Mouse (Mus musculus): Measurements from ENCODE around the gene Cab39.

Cab39 gene

DNA sequence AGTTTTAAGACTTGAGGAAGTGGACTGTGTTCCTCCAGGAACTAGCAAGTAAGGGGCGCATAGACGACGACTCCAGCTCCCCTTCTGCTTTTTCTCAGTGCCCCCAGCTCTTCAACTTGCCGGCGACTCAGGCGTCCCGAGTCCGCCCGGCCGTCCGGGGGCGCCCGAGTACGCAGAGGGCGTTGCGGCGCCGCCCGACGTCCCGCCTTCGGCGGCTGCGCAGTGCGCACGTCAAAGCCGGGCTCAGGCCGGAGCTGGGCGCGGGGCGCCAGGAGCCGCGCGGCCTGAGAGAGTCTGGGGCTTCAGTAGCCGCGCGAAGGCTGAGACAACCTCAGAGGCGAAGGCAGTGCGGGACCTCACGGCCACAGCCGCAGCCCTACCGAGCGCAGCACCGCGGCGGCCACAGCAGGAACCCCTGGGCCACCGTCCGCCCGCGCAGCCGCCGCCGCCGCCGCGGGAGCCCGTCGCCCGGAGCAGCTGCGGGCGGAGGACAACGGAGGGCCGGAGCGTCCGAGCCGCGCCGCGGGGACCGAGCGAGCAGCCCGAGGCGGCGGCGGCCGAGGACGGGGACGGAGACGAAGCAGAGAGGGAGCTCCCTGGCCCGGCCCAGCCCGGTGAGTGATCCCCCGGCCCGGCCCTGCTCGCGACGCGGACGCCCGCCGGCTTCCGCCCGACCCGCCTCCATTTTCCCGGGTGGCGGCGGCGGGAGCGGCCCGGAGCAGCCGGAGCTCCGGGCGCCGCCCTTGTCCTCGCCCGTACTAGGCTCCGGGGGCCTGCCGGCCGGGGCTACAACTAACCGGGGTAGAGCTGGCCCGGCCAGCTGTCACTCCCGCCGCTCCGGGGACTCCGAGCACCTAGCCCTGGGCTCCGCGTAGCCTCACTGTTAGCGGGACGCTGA lies at the start of gene Cab39:
TSS of gene Cab39 (plus strand) at position 234 of the 898 bp plus-strand sequence.
- DNase-seq (ENCODE audit: low spot score in 2 of 2), result peak; percentile 77 to 89

DNA sequence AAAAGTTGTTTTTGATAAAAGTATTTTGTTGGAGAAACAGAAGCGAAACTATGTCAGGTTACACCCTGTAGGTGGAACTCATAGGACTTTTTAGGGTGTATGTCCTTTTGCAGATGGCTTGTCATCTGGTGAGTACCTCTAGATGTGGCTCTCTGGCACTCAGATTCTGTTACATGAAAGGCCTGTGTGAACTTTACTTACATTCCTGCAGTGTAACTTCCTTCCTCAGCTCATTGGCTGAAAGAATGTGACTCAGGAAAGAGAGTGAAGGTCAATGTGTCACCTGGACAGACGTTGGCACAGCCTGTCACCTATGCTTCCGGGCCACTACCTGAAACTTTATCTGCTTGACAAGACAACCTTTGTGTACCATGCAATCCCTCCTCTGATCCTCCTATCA lies 48.7 kb upstream of the Cab39 start:
- DNase-seq (ENCODE audit: low spot score in 2 of 2), result no peak

DNA sequence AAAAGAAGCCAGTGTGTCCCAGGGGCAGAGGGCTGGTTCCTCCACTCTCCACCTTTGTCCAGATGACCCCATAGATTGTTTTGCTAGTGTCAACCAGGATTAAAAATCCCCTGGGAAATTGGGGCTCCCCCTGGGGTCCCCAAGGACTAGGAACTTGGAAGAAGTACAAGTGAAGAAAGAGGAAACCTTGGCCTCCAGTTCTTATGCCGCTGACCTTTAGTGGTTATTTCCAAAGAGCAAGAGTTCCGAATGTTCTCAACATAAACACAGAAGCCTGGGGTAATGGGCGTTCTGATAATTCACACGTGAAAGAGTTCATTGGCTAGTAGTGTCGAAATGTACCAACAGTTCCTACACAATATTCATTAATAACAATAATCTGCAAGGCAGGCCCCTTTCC lies 46.7 kb upstream of the Cab39 start:
- DNase-seq (ENCODE audit: low spot score in 2 of 2), result no peak

DNA sequence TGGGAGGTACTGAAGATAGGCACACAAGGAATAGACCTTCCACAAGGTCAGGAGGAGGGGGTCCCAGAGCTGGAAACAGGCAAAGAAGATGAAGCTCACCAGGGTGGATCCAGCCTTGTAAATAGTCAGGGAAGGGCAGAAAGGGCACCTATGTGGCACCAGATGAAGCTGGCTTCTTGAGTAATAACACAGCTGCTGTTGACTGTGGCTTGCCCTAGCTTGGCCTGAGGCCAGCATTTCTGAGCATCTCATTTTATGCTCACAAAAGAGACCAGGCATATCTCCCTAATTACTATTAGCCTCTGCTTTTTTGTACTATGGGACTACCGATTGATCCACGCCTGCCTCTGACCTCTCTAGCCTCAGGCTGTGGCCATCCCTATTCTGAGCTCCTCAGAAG lies 43.4 kb upstream of the Cab39 start:
- no peak for DNase-seq (ENCODE audit: low spot score in 2 of 2)

DNA sequence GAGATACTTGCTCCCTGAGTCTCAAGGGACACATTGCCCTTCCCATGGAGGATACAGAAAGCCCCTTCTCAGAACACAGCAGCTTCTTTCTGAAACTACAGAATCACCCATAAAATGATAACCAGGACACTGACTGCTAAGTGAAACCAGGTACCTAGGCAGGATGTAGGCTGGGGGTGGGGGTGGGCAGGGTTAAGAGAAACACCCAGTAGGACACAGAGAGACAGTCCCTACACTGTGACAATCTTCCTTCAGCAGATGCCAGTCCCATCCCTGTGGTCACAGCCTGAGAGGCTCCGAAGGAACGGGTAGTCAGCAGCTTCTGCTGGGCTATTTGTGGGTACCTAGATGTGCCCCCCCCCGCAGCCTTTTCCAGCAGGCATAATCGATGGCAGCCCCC lies 42.6 kb upstream of the Cab39 start:
- no peak for DNase-seq (ENCODE audit: low spot score in 2 of 2)

DNA sequence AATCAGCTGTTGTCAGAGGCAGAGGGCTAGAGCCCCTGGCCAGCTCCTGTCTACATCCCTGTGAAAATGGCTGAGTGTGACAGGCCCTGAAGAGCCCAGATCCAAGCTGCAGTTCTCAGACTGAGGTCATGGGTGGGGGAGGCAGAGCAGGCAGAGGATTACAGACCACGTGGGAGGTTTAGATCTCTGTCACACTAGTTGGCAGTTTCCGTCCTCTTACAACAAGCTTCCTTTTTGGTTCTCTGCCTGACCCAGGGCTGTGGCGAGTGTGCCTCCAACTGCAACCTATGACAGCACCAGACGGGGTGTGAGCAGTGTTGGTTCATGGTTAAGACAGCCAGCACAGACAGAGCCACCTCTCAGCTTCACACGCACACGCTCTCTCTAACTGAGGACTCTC lies 41.7 kb upstream of the Cab39 start:
- DNase-seq (ENCODE audit: low spot score in 2 of 2), result peak; percentile 20 to 22

DNA sequence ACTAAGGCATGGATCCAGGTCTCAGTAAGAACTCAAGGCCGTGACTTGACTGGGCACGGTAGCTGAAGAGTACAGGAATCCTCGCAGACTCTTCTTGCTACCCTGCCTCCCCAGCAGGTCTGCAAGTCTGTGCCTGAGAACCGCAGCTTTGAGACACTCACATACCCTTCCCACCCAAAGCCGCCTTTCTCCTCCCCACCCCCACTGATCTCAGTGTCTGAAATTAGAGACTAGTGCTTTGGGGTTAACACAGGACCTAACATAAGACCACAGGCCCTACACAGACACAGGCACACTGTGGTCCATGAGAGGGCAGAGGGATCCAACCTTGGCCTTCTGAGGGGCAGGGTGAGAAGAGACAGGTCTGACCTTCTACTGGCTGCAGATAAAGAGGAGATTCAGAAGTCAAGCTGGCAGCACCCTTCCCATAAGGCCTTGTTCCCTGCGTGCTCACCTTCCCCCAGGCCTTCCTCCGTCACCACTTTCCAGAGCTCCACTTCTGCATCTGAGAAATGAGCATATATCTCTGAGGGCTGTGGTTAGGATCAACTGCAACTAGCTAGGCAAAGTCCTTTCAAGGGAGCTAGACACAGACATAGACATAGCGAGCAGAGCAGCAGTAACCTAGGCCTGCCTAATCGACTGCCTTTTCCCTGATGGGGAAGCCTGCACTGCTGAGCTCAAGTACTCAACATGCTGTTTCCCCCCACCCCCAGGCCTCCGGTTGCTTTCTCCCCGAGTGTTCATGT lies 41.1 kb upstream of the Cab39 start:
- DNase-seq (ENCODE audit: low spot score in 2 of 2), result no peak

DNA sequence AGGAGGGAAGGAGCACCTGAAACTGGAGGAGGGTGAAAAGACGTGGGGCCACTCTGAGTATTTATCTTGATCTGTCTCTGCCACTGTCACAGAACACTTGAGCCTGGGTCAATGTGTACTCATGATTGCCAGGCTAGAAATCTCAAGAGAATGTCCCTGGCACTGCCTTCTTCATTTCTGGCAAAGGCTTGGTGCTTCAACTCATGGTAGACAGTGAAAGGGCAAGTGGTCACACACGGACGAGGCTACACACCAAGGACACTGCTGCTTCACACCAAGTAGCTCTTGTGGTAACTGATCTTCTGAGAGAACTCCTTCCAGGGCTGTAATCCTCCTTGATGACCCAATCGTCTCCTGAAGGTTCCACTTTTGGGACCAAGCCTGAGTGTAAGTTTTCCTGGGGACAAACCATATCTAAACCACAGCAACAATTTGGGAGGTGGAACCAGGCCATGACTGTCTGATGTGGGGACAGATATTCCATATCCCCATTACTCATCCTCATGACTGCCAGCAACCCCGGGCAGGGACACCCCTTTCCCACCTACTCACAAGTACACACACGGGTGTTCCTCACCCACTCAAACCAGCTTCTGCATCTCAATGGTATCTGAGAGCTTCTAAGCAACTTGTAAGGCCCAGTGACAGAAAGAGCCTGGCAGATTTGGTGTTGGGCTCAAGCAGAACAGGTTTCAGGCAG lies 35.6 kb upstream of the Cab39 start:
- DNase-seq (ENCODE audit: low spot score in 2 of 2), result no peak

DNA sequence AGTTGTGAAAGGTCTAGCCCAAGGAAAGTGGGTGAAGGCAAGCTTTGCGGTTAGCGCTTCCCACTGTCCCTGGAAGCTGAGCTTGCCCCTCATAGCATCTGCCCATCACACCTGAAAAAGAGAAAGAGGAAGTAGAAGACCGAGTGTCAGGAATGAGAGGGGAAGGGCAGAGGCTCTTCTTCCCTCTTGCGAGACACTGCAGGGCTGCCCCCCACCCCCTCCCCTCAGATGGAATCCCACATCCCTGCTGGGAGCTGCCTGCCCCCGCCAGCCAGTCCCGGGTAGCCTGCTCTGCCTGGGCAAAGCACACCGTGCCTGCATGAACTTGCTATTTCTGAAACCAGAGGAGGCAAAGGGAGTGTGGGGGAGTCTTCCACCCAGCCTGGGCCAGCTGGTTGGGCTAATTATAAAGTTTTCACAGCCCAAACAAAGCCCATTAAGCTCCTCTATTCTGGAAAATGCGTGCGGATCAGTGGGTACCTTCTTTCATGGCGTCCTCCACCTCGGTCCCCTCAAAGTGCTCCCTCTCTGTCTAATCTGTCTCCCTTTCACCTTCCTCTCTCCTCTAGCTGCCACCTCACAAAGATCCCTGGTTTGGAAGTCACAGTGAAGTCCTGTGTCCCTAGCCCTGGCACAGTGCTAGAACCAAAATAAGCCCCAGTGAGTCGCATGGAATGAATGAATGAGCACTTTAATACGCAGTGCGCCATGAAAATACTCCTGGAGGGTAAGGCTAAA lies 34.8 kb upstream of the Cab39 start:
- DNase-seq (ENCODE audit: low spot score in 2 of 2), result no peak

DNA sequence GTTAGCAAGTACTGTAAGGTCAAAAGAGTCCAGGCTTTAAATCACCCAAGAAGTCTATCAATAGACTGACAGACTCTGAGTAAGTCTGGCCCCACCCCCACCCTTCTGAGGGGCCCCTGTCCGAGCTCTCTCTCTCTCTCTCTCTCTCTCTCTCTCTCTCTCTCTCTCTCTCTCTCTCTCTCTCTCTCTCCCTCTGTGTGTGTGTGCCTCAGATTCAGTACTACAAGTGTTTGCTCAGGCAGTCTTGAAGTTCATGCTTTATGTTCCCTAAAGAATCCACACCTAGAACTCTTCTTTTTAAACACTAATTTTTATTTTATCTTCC lies 34.3 kb upstream of the Cab39 start:
- no peak for DNase-seq (ENCODE audit: low spot score in 2 of 2)

DNA sequence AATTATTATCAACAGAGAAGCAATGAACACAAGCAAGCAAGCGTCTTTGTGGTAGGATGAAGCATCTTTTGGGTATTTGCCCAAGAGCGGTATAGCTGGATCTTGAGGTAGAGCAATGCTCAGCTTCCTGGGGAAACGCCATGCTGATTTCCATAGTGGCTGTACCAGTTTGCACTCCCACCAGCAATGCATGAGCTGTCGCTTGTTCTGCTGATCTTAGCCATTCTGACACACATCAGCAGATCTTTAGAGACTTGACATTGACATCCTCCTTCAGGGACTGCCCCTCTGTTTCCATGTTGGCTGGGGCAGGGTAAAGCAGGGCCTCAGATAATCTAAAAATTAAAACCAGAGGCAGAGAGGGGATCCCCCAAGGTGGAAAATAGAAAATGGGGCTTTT lies 31.6 kb upstream of the Cab39 start:
- DNase-seq (ENCODE audit: low spot score in 2 of 2), result no peak

DNA sequence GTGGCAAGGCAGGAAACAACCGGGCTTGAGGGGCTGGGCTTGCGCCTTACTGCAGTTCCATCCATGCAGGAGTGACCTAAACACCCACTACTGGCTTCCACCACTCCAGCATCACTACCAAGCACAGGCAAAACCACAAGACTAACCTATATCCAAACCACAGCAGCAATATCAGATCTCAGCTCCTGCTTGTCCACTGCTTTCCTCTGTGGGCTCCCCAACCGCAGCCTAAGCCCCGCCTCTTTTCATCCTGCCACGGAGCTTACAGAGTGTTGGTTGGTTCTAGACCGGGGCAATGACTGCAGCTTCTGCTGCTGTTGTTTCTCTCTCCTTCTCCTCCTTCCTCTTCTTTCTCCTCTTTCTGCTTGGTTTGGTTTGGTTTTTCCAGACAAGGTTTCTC lies 29.9 kb upstream of the Cab39 start:
- no peak for DNase-seq (ENCODE audit: low spot score in 2 of 2)

DNA sequence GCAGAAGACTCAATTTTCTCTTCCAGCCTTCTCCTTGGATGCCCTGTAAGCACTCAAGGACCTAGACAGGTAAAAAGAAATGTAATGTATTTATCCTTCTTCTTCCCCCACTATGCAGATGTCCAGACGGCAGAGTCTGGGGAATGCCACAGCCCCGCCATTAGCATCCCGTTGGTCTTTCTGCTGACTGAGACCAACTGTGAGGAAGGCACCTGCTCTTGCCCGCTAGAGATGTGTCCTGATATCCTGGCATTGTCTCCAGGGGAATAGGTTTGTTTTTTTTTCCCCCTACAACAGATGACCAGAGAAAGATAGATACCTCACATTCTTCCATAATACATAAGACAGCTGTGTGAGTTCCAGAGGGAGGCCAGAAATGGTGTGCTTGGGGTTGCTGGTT lies 28.9 kb upstream of the Cab39 start:
- no peak for DNase-seq (ENCODE audit: low spot score in 2 of 2)

DNA sequence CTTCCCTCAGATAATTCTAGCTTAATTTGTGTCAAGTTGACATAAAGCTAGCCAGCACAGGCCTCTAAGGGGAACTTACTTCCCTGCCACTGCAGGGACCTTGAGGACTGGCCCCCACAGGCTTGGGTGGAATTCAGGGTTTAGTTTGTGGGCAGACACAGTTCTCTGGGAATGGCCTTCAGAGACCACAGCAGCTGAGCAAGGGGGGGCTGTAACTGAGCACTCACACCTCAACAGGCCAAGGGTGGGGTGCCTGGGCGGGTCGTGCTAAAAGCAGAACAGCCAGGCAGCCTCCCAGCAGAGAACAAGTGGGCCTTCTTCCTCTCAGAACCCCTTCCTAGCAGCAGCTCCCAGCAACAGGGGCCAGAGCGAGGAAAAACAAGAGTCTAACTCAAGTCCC lies 27.1 kb upstream of the Cab39 start:
- DNase-seq (ENCODE audit: low spot score in 2 of 2), result no peak

DNA sequence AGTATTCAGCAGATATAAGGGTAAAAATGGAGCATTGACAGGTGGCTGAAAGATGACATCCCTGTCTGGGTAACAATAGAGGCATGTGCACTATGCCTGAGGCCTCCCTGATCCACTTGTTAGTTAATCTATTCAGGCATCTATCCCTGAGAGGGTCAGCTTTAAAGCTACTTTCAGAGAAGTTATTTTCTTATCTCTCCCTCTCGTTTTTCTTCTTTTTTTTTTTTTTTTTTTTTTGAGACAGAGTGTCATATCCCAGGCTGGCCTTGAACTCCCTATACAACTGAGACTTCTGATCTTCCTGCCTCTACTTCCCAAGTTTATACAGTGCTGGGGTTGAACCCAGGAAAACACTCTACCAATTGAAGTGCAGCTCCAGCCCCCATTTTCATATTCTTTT lies 25.5 kb upstream of the Cab39 start:
- no peak for DNase-seq (ENCODE audit: low spot score in 2 of 2)

DNA sequence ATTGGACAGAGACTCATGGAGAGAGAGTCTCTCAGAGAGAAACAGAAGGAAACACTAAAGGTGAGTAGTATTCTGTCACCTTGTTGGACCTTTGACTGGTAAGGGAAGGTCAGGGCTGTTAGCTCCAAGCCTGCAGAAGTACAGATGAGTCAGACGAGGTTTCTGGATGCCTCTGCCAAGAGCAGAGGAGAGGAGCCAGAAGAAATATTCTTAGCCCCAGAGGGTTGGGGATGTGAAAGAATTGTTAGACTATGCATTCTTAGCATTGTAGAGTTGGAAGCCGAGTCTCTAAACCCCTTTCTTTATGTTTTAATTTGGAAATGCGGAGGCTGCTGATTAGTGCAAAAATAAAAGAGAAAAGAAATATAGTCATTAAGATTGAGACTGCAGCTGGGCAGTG lies 21.3 kb upstream of the Cab39 start:
- DNase-seq (ENCODE audit: low spot score in 2 of 2), result no peak

DNA sequence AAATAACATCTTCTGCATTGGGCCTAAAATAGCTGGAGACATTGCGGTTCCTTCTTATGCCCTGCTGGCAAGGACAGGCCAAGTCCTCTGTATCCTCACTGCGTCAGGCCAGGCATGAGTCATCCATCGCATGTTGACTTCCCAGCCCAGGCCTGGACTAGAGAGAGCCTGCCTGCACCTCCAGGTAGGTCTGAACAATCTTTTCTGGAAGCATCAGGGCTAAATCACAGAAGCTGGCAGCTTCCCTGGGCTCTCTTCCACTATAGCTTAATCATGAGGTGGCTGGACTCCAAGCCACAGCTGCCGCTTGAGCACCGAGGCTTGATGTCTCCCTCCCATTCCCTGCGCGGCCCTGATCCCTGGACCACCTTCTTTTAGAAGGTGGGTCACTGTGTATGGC lies 18.1 kb upstream of the Cab39 start:
- DNase-seq (ENCODE audit: low spot score in 2 of 2), result no peak

DNA sequence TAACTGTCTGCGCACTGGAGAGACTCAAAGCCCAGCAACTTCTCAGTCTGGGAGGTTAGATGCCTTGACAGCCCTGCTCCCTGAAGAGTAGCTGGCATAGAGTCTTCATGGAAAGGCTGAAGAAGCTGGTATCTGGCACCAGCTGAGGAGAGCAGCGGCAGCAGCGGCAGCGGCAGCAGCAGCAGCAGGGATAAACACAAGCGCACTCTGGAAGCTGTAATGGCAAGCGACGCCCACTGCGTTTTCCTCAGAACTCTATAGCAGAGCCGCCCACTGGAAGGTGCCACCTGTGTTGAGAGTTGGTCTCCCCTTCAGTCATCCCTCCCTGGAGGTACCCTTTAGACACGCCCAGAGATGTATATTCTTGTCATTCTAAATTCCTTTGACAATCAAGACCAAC lies 17.1 kb upstream of the Cab39 start:
- DNase-seq (ENCODE audit: low spot score in 2 of 2), result no peak

DNA sequence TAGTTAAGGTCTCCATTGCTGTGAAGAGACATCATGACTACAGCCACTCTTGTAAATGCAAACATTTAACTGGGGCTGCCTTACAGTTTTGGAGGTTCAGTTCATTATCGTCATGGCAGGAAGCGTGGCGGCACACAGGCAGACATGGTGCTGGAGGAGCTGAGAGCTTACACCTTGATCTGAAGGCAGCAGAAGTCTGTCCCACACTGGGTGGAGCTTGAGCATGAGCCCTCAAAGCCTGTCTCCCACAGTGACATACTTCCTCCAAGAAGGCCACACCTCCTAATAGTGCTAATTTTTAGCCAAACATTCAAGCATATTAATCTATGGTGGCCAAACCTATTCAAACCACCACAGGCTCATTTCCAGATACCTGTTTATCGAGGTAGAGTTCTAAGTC lies 14.8 kb upstream of the Cab39 start, which contains the start of gene A630001G21Rik:
TSS of gene A630001G21Rik (minus strand) at position 208 of the 400 bp plus-strand sequence.
- no peak for DNase-seq (ENCODE audit: low spot score in 2 of 2)

DNA sequence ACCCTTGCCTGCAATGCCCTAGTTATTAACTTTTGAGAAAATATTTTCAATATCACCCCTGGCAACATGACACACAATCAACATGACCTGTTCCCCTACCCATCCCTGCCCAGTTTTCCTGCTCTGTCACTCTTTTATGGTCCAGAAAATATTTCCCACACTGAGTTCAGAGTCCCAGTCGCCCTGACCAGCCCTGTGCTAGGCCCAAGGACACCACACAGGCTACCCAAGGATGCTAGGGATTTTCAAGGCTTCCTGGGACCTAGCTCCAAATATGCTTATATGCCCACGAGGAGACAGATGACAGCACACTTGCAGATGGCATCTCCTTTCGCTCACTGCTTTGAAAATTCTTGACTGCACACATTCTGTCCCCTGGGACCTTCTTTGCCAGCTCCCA lies 14.2 kb upstream of the Cab39 start:
- no peak for DNase-seq (ENCODE audit: low spot score in 2 of 2)

DNA sequence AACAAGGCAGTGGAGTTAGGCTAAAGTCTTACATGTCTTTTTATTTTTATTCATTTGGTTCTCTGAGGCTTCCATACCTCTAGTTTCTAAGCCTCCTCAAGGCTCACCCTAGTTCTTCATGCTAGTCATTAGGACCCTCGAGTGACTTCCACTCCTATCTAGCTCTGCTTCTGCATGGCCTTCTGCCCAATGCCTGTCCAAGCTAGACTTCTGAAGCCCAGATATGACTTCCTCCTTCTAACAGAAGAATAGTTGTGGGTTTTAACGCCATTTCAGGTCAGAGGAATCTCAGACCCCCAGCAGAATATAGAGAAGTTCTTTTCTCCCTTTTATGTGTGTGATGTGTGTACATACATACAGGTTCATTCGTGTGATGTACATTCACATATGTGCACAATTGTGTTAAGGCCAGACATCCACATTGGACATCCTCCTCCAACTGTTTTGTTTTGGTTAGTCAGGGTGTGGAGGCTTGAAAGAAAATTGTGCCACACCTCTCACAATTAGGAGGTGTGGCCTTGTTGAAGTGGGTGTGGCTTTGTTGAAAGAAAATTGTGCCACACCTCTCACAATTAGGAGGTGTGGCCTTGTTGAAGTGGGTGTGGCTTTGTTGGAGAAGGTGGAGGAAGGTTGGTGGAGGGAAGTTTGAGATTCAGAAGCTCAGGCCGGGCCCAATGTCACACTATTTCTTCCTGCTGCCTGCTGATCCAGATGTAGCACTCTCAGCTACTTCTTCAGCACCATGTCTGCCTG lies 13.6 kb upstream of the Cab39 start:
- DNase-seq (ENCODE audit: low spot score in 2 of 2), result no peak
